In the genomic region with DNA sequence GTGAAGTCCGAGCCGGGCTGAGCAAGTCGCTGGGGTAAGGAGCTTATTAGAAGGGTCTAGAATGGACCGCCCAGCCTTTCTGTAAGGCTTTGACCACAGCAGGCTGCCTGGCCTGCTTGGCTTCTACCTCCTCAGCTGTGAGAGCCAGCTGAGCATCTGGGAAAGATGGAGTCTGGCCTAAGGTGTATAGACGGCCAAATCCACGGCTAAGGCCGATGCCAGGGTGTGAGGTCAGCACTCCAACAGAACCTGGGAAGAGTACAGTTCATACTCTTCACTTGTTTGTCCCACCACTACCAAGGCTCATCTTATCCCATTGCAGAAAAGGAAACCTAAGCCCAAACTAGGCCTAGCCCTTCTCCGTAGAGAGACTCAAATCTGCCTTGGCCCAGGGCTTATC, we compare ENCODE assay signal across 9 mouse cellular contexts. TPM values are rescaled to one million over a fixed set of nuclear protein-coding genes. Genes with fewer than 3 reads are reported as not detected.
DNase-seq lines count a peak whose midpoint lies in the region; ATAC-seq and TF ChIP-seq lines count a peak whose summit lies in the region.
"Had no signal": no experiment of that assay in that cellular context is flagged by ENCODE, and none has a peak within 500 bp of the region (broad histone marks: within the 10 kb centered on the region; RNA-seq: fewer than 3 reads in every experiment).

No protein-coding gene starts in this region.

- H3K9ac ChIP-seq in kidney, postnatal 0 days (ENCODE audit: low read depth, low read length), result 0 out of 2 replicates have a peak overlapping the region, but pooled peaks have one; percentile 0
- peak overlapping the region; percentile 86; the same call in 1 of the 2 replicates for H3K9ac ChIP-seq in embryonic facial prominence, embryonic 11.5 days (replicated peaks; ENCODE audit: low read length)
- peak overlapping the region; percentile 81 for H3K9ac ChIP-seq in hindbrain, postnatal 0 days (replicated peaks; ENCODE audit: low read length)
- H3K9ac ChIP-seq in neural tube, embryonic 12.5 days, result peak overlapping the region; percentile 86

- peaks cover 18% of the 10 kb centered on the region for H3K4me1 ChIP-seq in kidney, postnatal 0 days (replicated peaks; ENCODE audit: insufficient read depth, low read length)
- peaks cover 9% of the 10 kb centered on the region for H3K4me1 ChIP-seq in embryonic facial prominence, embryonic 11.5 days (ENCODE audit: control insufficient read depth, insufficient read depth, low read length)
- peaks cover 64% of the 10 kb centered on the region for H3K4me1 ChIP-seq in hindbrain, postnatal 0 days (ENCODE audit: insufficient read depth, low read length)
- H3K4me1 ChIP-seq in neural tube, embryonic 12.5 days, result peaks cover 75% of the 10 kb centered on the region

- no peak for ATAC-seq in kidney, postnatal 0 days (replicated peaks; ENCODE audit: low FRiP score, low read depth)
- ATAC-seq in embryonic facial prominence, embryonic 11.5 days (replicated peaks; ENCODE audit: insufficient number of reproducible peaks, low FRiP score, low TSS enrichment, low read depth), result no peak
- ATAC-seq in hindbrain, postnatal 0 days, result no peak
- no peak for ATAC-seq in neural tube, embryonic 12.5 days (ENCODE audit: low FRiP score, low read depth)

- no peaks in the 10 kb centered on the region for H3K9me3 ChIP-seq in kidney, postnatal 0 days (replicated peaks; ENCODE audit: low read length)
- no peaks in the 10 kb centered on the region for H3K9me3 ChIP-seq in embryonic facial prominence, embryonic 11.5 days (replicated peaks; ENCODE audit: control insufficient read depth, low read length)
- H3K9me3 ChIP-seq in hindbrain, postnatal 0 days (ENCODE audit: low read length), result no peaks in the 10 kb centered on the region
- no peaks in the 10 kb centered on the region for H3K9me3 ChIP-seq in neural tube, embryonic 12.5 days

- H3K4me2 ChIP-seq in kidney, postnatal 0 days (ENCODE audit: low read length), result peak overlapping the region; percentile 72
- H3K4me2 ChIP-seq in embryonic facial prominence, embryonic 11.5 days (ENCODE audit: low read depth, low read length), result peak overlapping the region; percentile 95
- peak overlapping the region; percentile 93 for H3K4me2 ChIP-seq in hindbrain, postnatal 0 days (ENCODE audit: low read depth, low read length)
- H3K4me2 ChIP-seq in neural tube, embryonic 12.5 days (replicated peaks), result peak overlapping the region; percentile 66

- DNase-seq in kidney, postnatal 0 days (ENCODE audit: low spot score), result no peak
- DNase-seq in kidney, adult 9 months, result no peak
- DNase-seq in embryonic facial prominence, embryonic 11.5 days (ENCODE audit: low spot score), result no peak
- DNase-seq in hindbrain, postnatal 0 days (ENCODE audit: low spot score), result no peak
- DNase-seq in frontal cortex, adult 2 months (ENCODE audit: extremely low spot score in 1 of 2, low spot score in 1 of 2), result no peak
- no peak for DNase-seq in thymus, postnatal 0 days (ENCODE audit: low spot score)
- DNase-seq in frontal cortex, postnatal 10 days (ENCODE audit: low spot score in 2 of 2), result no peak

- H3K27me3 ChIP-seq in kidney, postnatal 0 days (ENCODE audit: insufficient read depth, low read length), result no peaks in the 10 kb centered on the region
- no peaks in the 10 kb centered on the region for H3K27me3 ChIP-seq in embryonic facial prominence, embryonic 11.5 days (ENCODE audit: control insufficient read depth, insufficient read depth, low read length)
- no peaks in the 10 kb centered on the region for H3K27me3 ChIP-seq in hindbrain, postnatal 0 days (ENCODE audit: insufficient read depth, low read length)
- no peaks in the 10 kb centered on the region for H3K27me3 ChIP-seq in neural tube, embryonic 12.5 days (replicated peaks)

- no peak for TF ChIP-seq CTCF in kidney, postnatal 0 days (IDR thresholded peaks at IDR 0.05; ENCODE audit: low read depth)
- no peak for TF ChIP-seq CTCF in hindbrain, postnatal 0 days (IDR thresholded peaks at IDR 0.05; ENCODE audit: low read depth)

- no peak overlapping the region for H3K27ac ChIP-seq in kidney, postnatal 0 days
- H3K27ac ChIP-seq in embryonic facial prominence, embryonic 11.5 days (replicated peaks; ENCODE audit: low read depth, low read length), result no peak overlapping the region
- H3K27ac ChIP-seq in hindbrain, postnatal 0 days, result peak overlapping the region; percentile 95
- H3K27ac ChIP-seq in neural tube, embryonic 12.5 days, result peak overlapping the region; percentile 88; the same call in 1 of the 2 replicates
- H3K27ac ChIP-seq: macrophage had no signal

- H3K4me3 ChIP-seq in kidney, postnatal 0 days (replicated peaks; ENCODE audit: low read depth, low read length), result peak overlapping the region; percentile 55
- H3K4me3 ChIP-seq in embryonic facial prominence, embryonic 11.5 days (ENCODE audit: low read depth, low read length), result peak overlapping the region; percentile 72; the same call in 1 of the 2 replicates
- peak overlapping the region; percentile 58 for H3K4me3 ChIP-seq in hindbrain, postnatal 0 days (ENCODE audit: low read length)
- peak overlapping the region; percentile 69 for H3K4me3 ChIP-seq in neural tube, embryonic 12.5 days

- no peaks in the 10 kb centered on the region for H3K36me3 ChIP-seq in kidney, postnatal 0 days (ENCODE audit: insufficient read depth, low read length)
- H3K36me3 ChIP-seq in embryonic facial prominence, embryonic 11.5 days (replicated peaks; ENCODE audit: control insufficient read depth, insufficient read depth, low read depth, low read length), result no peaks in the 10 kb centered on the region
- no peaks in the 10 kb centered on the region for H3K36me3 ChIP-seq in hindbrain, postnatal 0 days (ENCODE audit: insufficient read depth, low read length)
- H3K36me3 ChIP-seq in neural tube, embryonic 12.5 days, result no peaks in the 10 kb centered on the region

- 70% methylated on average over 8 of the region's 8 CpGs for WGBS in kidney, postnatal 0 days
- WGBS in embryonic facial prominence, embryonic 11.5 days, result 68% methylated on average over 8 of the region's 8 CpGs
- 48% methylated on average over 8 of the region's 8 CpGs for WGBS in hindbrain, postnatal 0 days
- 71% methylated on average over 8 of the region's 8 CpGs for WGBS in neural tube, embryonic 12.5 days

RNA-seq across cellular contexts. Expression of gene Coro2b, which starts 1.3 kb away (rescaled TPM):
- polyA plus RNA-seq in kidney, postnatal 0 days (2015; fragmentation: Nextera tagmentation; extraction: Ambion mirVana), result 11.0 and 12.0 TPM in 2 replicates
- polyA plus RNA-seq in embryonic facial prominence, embryonic 11.5 days (2014; fragmentation: Nextera tagmentation; extraction: Ambion mirVana), result 6.5 and 8.7 TPM in 2 replicates
- 42.6 and 47.2 TPM in 2 replicates for total RNA-seq in hindbrain, postnatal 0 days (2014; rRNA removed)
- polyA plus RNA-seq in hindbrain, postnatal 0 days (2015; fragmentation: Nextera tagmentation; extraction: Ambion mirVana), result 24.7 and 25.0 TPM in 2 replicates
- polyA plus RNA-seq in neural tube, embryonic 12.5 days (2016; fragmentation: Nextera tagmentation; extraction: Ambion mirVana), result 41.6 and 45.1 TPM in 2 replicates
- polyA plus RNA-seq in frontal cortex, adult 2 months (2012; rRNA removed), result 97.7 and 104 TPM in 2 replicates
- 3.1 and 3.4 TPM in 2 replicates for polyA plus RNA-seq in thymus, postnatal 0 days (2015; fragmentation: Nextera tagmentation; extraction: Ambion mirVana)

Comparison
In these comparisons a context has a peak if more than half of its experiments do, and no peak if none do; other contexts are left out.
1. H3K27ac ChIP-seq: peak in hindbrain, postnatal 0 days (single experiment) and neural tube, embryonic 12.5 days (single experiment); none in kidney, postnatal 0 days (single experiment) and embryonic facial prominence, embryonic 11.5 days (single experiment).
2. H3K9ac ChIP-seq: peak in every context shown above with its lines; median percentile 86 in embryonic facial prominence, embryonic 11.5 days; 86 in neural tube, embryonic 12.5 days; 81 in hindbrain, postnatal 0 days; 0 in kidney, postnatal 0 days.
3. Peak in every context shown above with its lines, with median percentiles within 50 percentile points of each other: H3K4me2 ChIP-seq and H3K4me3 ChIP-seq.